Mouse (Mus musculus) erythroblast, embryonic 14.5 days (primary cell): ENCODE measurements around the gene Gm17571.

Source experiments
- GATA1 ChIP-seq: IDR thresholded peaks from 2 replicates; pipeline ENCODE4 v1.6.1; 2012; ENCODE audit warnings: low read length, inconsistent platforms, mixed read lengths
- TAL1 ChIP-seq: IDR thresholded peaks from 3 replicates; pipeline ENCODE4 v1.6.1; 2012; ENCODE audit warnings: low read length, inconsistent platforms, mixed read lengths

DNA sequence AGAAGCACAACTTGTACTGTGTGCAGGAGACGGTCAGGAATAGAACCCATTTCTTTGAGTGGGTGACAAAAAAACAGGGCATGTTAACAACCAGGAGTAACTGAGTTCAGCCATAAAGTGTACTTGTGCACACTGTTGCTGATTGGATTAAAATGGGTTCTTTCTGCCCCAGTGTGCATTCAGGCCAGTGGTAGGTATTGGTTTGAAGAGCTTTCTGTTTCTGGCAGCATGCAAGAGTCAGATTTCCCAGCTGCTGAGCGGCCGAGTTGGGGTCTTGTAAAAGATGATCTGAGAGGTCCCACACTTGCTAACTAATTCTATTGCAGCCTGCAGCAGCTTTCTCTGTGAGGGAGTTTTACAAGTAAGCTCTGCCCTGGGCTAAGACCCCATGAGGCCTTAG lies 13.5 kb upstream of the Gm17571 start:
- TF ChIP-seq TAL1 (no peak), GATA1 (no peak)
